Mouse (Mus musculus): ENCODE data around the gene Tcf15. TPM values are rescaled to one million over a fixed set of nuclear protein-coding genes. Genes with fewer than 3 reads are reported as not detected.
A peak's percentile ranks its signal among the peaks of the same experiment; 100 is the strongest.

Tcf15 gene
- polyA plus RNA-seq, 1 experiment from 2014 or later = 10.0 TPM

DNA sequence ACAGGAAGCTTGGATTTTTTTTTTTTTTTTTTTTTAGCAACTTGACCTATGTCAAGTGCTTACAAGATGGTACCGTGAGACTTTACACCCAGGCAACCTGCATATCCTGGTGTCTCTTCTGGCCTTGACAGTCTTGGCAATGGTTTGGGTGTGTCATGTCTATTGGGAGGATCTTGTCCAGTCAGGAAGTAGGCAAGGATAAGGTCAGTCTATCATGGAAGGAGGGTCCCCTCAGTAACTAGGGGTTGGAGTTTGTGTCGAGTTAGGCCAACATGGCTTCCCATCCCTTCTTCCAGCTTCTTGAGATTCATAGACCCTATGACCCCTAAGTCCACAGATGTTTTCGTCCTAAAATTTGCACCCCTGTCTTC is 37.2 kb upstream of the Tcf15 start:
- H3K9me3 ChIP-seq (ENCODE audit: low read length) = no peaks in the 10 kb centered on the region
- H3K4me1 ChIP-seq (ENCODE audit: insufficient read depth, low read length) = peaks cover 11% of the 10 kb centered on the region
- no peaks in the 10 kb centered on the region; the same call in 1 of the 2 replicates for H3K36me3 ChIP-seq (ENCODE audit: insufficient read depth, low read length)
- ATAC-seq (ENCODE audit: low FRiP score, low TSS enrichment) = no peak
- no peak overlapping the region for H3K9ac ChIP-seq (replicated peaks; ENCODE audit: low read length)
- no peak overlapping the region for H3K27ac ChIP-seq (ENCODE audit: low read length)
- peak overlapping the region; percentile 62 for H3K4me3 ChIP-seq (ENCODE audit: low read length)
- WGBS = 58% methylated on average over 3 of the region's 3 CpGs
- H3K27me3 ChIP-seq (ENCODE audit: insufficient read depth, low read length) = peaks cover 3% of the 10 kb centered on the region; the same call in 1 of the 2 replicates
- peak overlapping the region; percentile 89 for H3K4me2 ChIP-seq (replicated peaks; ENCODE audit: low read depth, low read length)

DNA sequence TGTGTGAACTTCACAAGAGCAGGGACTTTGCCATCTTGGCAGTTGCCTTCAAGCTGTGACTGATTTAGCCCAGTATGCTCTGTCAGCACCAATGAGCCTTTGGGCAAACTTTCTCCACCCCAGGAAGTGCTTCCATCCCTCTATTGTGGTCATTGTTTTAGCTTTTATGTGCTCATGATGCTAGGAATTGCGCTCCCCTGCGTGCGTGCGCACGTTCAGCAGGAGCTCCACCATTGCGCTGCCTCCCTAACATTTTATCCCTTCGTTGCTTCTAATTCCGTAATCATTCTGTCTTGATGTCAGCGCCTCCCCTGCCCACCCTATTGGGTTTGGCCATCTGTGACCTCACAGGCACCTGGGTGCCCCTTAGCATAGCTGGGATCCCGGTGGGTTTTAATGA is 36.8 kb upstream of the Tcf15 start:
- Histone ChIP-seq H3K9me3 (ENCODE audit: low read length) (no peaks in the 10 kb centered on the region), H3K4me2 (replicated peaks; ENCODE audit: low read depth, low read length) (no peak overlapping the region), H3K4me1 (ENCODE audit: insufficient read depth, low read length) (peaks cover 11% of the 10 kb centered on the region), H3K27ac (ENCODE audit: low read length) (no peak overlapping the region), H3K9ac (replicated peaks; ENCODE audit: low read length) (no peak overlapping the region), H3K36me3 (ENCODE audit: insufficient read depth, low read length) (no peaks in the 10 kb centered on the region; the same call in 1 of the 2 replicates), H3K4me3 (ENCODE audit: low read length) (no peak overlapping the region; the same call in 1 of the 2 replicates), H3K27me3 (ENCODE audit: insufficient read depth, low read length) (peaks cover 3% of the 10 kb centered on the region; the same call in 1 of the 2 replicates)
- 87% methylated on average over 10 of the region's 10 CpGs for whole genome bisulfite sequencing
- no peak for ATAC-seq (ENCODE audit: low FRiP score, low TSS enrichment)

DNA sequence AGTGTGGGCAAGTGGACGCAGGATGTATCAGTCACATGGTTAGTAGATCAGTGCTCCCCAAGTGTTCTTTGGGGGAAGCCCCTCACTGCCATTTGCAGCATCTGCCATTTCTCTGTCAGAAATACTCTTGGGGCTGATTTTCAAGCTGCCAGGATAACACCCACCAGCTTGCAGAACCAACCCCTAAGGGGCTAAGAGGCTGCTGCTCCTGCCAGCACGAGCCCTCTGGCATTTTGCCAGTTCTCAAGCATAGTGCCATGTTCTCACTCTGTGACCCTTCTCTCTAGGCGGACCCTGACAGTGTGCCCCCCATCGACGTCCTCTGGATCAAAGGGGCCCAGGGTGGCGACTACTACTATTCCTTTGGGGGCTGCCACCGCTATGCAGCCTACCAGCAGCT is 34.7 kb upstream of the Tcf15 start:
- Histone ChIP-seq H3K27me3 (ENCODE audit: insufficient read depth, low read length) (no peaks in the 10 kb centered on the region), H3K27ac (ENCODE audit: low read length) (no peak overlapping the region), H3K9ac (replicated peaks; ENCODE audit: low read length) (no peak overlapping the region), H3K36me3 (ENCODE audit: insufficient read depth, low read length) (no peaks in the 10 kb centered on the region; the same call in 1 of the 2 replicates), H3K4me1 (ENCODE audit: insufficient read depth, low read length) (peaks cover 11% of the 10 kb centered on the region), H3K9me3 (ENCODE audit: low read length) (no peaks in the 10 kb centered on the region), H3K4me3 (ENCODE audit: low read length) (no peak overlapping the region), H3K4me2 (replicated peaks; ENCODE audit: low read depth, low read length) (no peak overlapping the region)
- 75% methylated on average over 7 of the region's 7 CpGs for WGBS
- no peak for ATAC-seq (ENCODE audit: low FRiP score, low TSS enrichment)

DNA sequence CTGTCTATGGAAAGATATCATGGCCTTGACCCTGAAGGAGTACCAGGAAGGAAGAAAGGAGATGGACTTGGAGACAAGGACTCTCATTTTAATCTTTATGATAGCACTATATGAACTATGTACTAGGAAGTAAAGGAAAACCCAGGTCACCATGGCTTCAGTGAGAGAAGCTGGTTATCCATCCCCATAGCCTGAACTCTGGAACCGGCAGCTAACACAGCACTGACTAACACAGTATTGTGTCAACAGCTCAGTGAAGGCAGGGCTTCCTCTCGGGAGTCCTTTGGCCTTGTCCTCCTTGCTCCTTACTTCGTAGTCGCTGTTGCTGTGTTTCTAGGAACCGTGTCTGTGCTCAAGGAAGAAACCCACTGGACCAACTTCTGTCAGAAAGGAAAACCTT is 34.0 kb upstream of the Tcf15 start:
- 80% methylated on average over 5 of the region's 5 CpGs for WGBS
- H3K36me3 ChIP-seq (ENCODE audit: insufficient read depth, low read length) = no peaks in the 10 kb centered on the region; the same call in 1 of the 2 replicates
- H3K27me3 ChIP-seq (ENCODE audit: insufficient read depth, low read length) = no peaks in the 10 kb centered on the region
- H3K9ac ChIP-seq (replicated peaks; ENCODE audit: low read length) = no peak overlapping the region
- H3K4me3 ChIP-seq (ENCODE audit: low read length) = no peak overlapping the region
- no peak for ATAC-seq (ENCODE audit: low FRiP score, low TSS enrichment)
- H3K27ac ChIP-seq (ENCODE audit: low read length) = no peak overlapping the region
- H3K4me2 ChIP-seq (replicated peaks; ENCODE audit: low read depth, low read length) = no peak overlapping the region
- H3K9me3 ChIP-seq (ENCODE audit: low read length) = no peaks in the 10 kb centered on the region
- H3K4me1 ChIP-seq (ENCODE audit: insufficient read depth, low read length) = peaks cover 11% of the 10 kb centered on the region

DNA sequence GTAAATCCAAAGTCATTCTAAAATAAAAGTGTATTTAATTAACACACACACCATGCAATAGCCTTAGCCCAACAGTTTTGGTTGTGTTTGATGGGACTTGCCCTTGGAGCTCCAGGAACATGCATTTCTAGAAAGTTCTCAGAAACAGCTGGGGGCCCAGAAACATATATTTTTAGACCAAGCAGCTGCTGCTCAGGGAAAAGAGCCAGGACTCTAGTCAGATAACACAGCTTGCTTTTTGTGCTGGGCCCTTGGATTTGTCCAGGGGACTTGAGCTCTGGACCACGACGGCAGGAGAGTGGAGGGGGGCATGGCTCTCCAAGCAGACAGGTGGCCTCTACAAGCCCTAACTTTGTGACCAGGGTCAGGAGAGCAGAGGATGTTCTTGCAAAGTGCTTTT is 32.0 kb upstream of the Tcf15 start:
- ATAC-seq (ENCODE audit: low FRiP score, low TSS enrichment) = no peak
- Histone ChIP-seq H3K4me1 (ENCODE audit: insufficient read depth, low read length) (peaks cover 10% of the 10 kb centered on the region), H3K36me3 (ENCODE audit: insufficient read depth, low read length) (no peaks in the 10 kb centered on the region; the same call in 1 of the 2 replicates), H3K27ac (ENCODE audit: low read length) (no peak overlapping the region), H3K9me3 (ENCODE audit: low read length) (no peaks in the 10 kb centered on the region), H3K4me2 (replicated peaks; ENCODE audit: low read depth, low read length) (no peak overlapping the region), H3K27me3 (ENCODE audit: insufficient read depth, low read length) (peaks cover 12% of the 10 kb centered on the region), H3K9ac (replicated peaks; ENCODE audit: low read length) (no peak overlapping the region), H3K4me3 (ENCODE audit: low read length) (no peak overlapping the region)
- 51% methylated on average over 2 of the region's 2 CpGs for WGBS

DNA sequence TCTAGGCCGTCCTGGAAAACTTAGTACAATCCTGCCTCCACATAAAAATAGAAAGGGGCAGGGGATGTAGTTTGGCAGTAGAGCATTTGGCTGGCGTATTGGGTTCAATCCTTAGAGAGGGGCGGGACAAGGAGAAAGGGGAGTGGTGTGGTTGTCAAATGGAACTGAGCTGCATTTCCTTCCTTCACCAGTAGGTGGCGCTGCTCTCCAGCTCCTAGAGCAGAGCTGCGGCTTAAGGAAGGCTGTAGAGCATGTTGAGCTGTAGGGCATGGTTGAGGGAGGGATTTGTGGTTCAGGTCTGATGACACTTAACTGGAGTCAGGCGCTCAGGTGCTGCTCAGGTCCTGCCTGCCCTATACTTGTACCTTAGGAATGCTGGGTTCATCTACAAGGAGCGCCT is 31.4 kb upstream of the Tcf15 start:
- WGBS = 9% methylated on average over 7 of the region's 7 CpGs
- Histone ChIP-seq H3K9me3 (ENCODE audit: low read length) (no peaks in the 10 kb centered on the region), H3K36me3 (ENCODE audit: insufficient read depth, low read length) (no peaks in the 10 kb centered on the region; the same call in 1 of the 2 replicates), H3K27ac (ENCODE audit: low read length) (no peak overlapping the region), H3K4me2 (replicated peaks; ENCODE audit: low read depth, low read length) (no peak overlapping the region), H3K27me3 (ENCODE audit: insufficient read depth, low read length) (peaks cover 12% of the 10 kb centered on the region), H3K9ac (replicated peaks; ENCODE audit: low read length) (no peak overlapping the region), H3K4me1 (ENCODE audit: insufficient read depth, low read length) (peaks cover 10% of the 10 kb centered on the region), H3K4me3 (ENCODE audit: low read length) (no peak overlapping the region)
- peak; percentile 87 for ATAC-seq (ENCODE audit: low FRiP score, low TSS enrichment)

DNA sequence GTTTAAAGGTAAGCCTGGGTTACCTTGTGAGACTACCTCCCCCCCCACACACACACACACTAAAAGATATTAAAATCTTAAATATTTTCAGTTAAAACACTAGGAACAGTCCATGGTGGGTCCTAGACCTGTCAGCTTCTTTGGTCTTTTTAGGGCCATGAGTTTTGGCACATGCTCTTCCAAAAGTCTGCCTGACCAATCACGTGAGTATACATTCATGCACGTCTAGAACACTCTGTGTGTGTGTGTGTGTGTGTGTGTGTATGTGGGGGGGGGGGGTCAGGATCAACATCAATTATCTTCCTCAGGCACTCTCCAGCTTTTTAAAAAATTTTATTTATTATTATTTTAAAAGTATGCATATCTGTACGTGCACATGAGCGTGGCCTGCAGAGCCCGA is 30.9 kb upstream of the Tcf15 start:
- Histone ChIP-seq H3K27ac (ENCODE audit: low read length) (no peak overlapping the region), H3K9ac (replicated peaks; ENCODE audit: low read length) (no peak overlapping the region), H3K27me3 (ENCODE audit: insufficient read depth, low read length) (peaks cover 12% of the 10 kb centered on the region), H3K4me1 (ENCODE audit: insufficient read depth, low read length) (peaks cover 10% of the 10 kb centered on the region), H3K4me2 (replicated peaks; ENCODE audit: low read depth, low read length) (no peak overlapping the region), H3K4me3 (ENCODE audit: low read length) (no peak overlapping the region), H3K9me3 (ENCODE audit: low read length) (no peaks in the 10 kb centered on the region), H3K36me3 (ENCODE audit: insufficient read depth, low read length) (no peaks in the 10 kb centered on the region; the same call in 1 of the 2 replicates)
- WGBS = 94% methylated on average over 5 of the region's 5 CpGs
- 0 out of 2 replicates have a peak, but pooled peaks have one; percentile 2 for ATAC-seq (ENCODE audit: low FRiP score, low TSS enrichment)

DNA sequence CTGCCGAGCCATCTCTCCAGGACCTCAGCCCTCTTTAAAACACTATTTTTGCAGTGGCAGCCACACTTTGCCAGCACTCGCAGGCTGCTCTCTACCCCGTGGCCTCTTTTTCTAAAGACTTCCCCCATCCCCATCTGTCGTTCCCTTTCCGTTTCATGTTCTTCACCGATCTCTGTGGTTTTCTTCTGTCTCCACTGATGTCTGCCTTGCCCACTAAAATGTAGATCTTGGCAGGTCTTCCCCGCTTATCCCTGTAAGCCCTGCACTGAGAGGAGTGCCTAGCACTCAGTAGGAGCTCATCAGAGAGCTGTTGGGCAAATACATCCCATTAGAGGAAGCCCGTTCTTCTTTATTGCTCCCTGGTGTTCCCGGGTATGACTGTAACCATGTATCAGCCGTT is 30.4 kb upstream of the Tcf15 start:
- H3K4me2 ChIP-seq (replicated peaks; ENCODE audit: low read depth, low read length) = no peak overlapping the region
- 79% methylated on average over 10 of the region's 10 CpGs for WGBS
- peaks cover 10% of the 10 kb centered on the region for H3K4me1 ChIP-seq (ENCODE audit: insufficient read depth, low read length)
- peaks cover 12% of the 10 kb centered on the region for H3K27me3 ChIP-seq (ENCODE audit: insufficient read depth, low read length)
- no peaks in the 10 kb centered on the region for H3K9me3 ChIP-seq (ENCODE audit: low read length)
- no peak overlapping the region for H3K9ac ChIP-seq (replicated peaks; ENCODE audit: low read length)
- no peak for ATAC-seq (ENCODE audit: low FRiP score, low TSS enrichment)
- H3K4me3 ChIP-seq (ENCODE audit: low read length) = no peak overlapping the region
- no peak overlapping the region for H3K27ac ChIP-seq (ENCODE audit: low read length)
- H3K36me3 ChIP-seq (ENCODE audit: insufficient read depth, low read length) = no peaks in the 10 kb centered on the region; the same call in 1 of the 2 replicates

DNA sequence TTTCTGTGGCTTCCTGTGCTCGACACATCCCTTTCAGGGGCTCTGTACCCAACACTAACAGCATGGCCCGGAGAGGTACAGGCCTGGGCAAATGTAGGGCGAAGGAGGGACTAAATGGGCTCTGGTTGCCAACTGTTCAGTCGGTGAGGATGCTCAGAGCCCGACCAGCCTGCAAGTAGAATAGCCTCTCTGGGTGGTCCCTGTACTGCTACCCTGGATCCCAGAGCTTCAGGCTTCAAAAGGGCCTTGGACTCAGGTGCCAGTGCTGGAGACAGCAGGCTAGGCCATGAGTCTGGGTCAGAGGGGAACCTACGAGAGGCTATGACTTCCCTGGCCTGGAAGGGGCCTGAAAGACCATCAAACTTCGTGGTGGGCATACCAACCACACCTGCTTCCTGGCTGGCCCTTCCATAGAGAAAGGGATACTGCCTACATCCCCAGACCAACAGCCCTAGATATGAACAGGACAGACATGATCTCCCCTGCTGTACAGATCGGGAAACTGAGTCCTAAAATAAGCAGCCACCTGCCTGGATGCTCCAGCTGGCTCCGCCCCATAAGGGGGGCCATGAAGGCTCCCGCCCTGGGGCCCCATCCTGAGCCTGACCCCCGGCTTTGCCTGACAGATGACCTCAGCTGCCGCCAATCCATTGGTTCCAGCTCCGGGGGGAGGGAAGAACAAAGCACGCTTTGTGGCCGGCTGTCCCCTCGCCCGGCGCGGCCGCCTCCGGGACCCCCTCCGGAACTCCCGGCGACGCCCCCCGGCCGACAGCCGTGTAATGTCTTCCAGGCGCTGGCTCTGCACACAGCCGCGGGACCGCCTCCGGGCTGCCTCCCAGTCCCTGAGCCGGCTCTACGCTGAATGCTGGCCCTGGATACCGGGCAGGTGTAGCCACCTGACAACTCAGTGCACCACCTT is 29.0 kb upstream of the Tcf15 start:
- H3K36me3 ChIP-seq (ENCODE audit: insufficient read depth, low read length) = no peaks in the 10 kb centered on the region
- H3K4me3 ChIP-seq (ENCODE audit: low read length) = peak overlapping the region; percentile 24; the same call in 1 of the 2 replicates
- peaks cover 10% of the 10 kb centered on the region for H3K4me1 ChIP-seq (ENCODE audit: insufficient read depth, low read length)
- H3K27me3 ChIP-seq (ENCODE audit: insufficient read depth, low read length) = peaks cover 12% of the 10 kb centered on the region
- peak; percentile 33; the same call in 1 of the 2 replicates for ATAC-seq (ENCODE audit: low FRiP score, low TSS enrichment)
- H3K9ac ChIP-seq (replicated peaks; ENCODE audit: low read length) = 0 out of 2 replicates have a peak overlapping the region, but pooled peaks have one; percentile 17
- no peaks in the 10 kb centered on the region for H3K9me3 ChIP-seq (ENCODE audit: low read length)
- 16% methylated on average over 36 of the region's 36 CpGs for WGBS
- H3K27ac ChIP-seq (ENCODE audit: low read length) = no peak overlapping the region
- H3K4me2 ChIP-seq (replicated peaks; ENCODE audit: low read depth, low read length) = peak overlapping the region; percentile 45

DNA sequence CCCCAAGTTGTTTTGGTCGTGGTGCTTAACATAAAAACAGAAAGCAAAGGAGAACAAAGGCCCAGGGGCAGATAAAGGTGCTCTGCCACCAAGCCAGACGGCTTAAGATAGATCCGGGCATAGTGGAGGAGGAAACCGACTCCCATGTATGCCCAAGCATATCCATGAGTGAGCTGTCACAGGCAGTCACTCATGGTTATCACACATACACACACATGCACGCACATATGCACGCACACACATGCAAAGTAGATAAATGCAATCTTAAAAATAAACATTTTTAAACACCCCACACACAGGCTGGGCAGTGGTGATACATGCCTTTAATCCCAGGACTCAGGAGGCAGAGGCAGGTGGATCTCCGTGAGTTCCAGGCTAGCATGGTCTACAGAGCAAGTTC is 25.7 kb upstream of the Tcf15 start:
- H3K27me3 ChIP-seq (ENCODE audit: insufficient read depth, low read length) = peaks cover 12% of the 10 kb centered on the region
- peaks cover 10% of the 10 kb centered on the region for H3K4me1 ChIP-seq (ENCODE audit: insufficient read depth, low read length)
- H3K27ac ChIP-seq (ENCODE audit: low read length) = no peak overlapping the region
- no peak overlapping the region for H3K4me3 ChIP-seq (ENCODE audit: low read length)
- H3K36me3 ChIP-seq (ENCODE audit: insufficient read depth, low read length) = no peaks in the 10 kb centered on the region
- 89% methylated on average over 7 of the region's 7 CpGs for WGBS
- no peak overlapping the region for H3K9ac ChIP-seq (replicated peaks; ENCODE audit: low read length)
- H3K4me2 ChIP-seq (replicated peaks; ENCODE audit: low read depth, low read length) = no peak overlapping the region
- no peaks in the 10 kb centered on the region for H3K9me3 ChIP-seq (ENCODE audit: low read length)
- ATAC-seq (ENCODE audit: low FRiP score, low TSS enrichment) = no peak
